Mouse (Mus musculus) hindbrain, embryonic 11.5 days (tissue): Measurements from ENCODE around the gene Acta2. TPM values are rescaled to one million over a fixed set of nuclear protein-coding genes. Genes with fewer than 3 reads are reported as not detected.
"Not testable (repeated sequence)": the region's sequence is repeated elsewhere in the genome, so short reads cannot be mapped to it uniquely, and the experiment has no call there.

Experiments used
- ATAC-seq: fragments of 200-750 bp; cut with Nextera tagmentation; 2 replicates; pipeline ENCODE4 v1.8.0; 2017; ENCODE audit warnings: mild to moderate bottlenecking, moderate TSS enrichment, moderate library complexity; ENCODE audit not compliant: low FRiP score
- DNase-seq: peaks from one replicate; pipeline ENCODE4 v3.0.0-alpha.2; 2015; ENCODE audit warnings: low spot score
- H3K27ac ChIP-seq: fragments of 300-500 bp; sonication (generic); 2 replicates; pipeline ENCODE4 v1.5.1; 2014; ENCODE audit warnings: mild to moderate bottlenecking, low read depth, low read length
- H3K27me3 ChIP-seq: fragments of 300-500 bp; sonication (generic); 2 replicates; pipeline ENCODE4 v1.6.1; 2014; ENCODE audit warnings: mild to moderate bottlenecking, low read length, moderate library complexity, mixed read lengths; ENCODE audit not compliant: control insufficient read depth, insufficient read depth
- H3K36me3 ChIP-seq: fragments of 300-500 bp; sonication (generic); 2 replicates; pipeline ENCODE4 v1.6.1; 2014; ENCODE audit warnings: mild to moderate bottlenecking, low read length, moderate library complexity, mixed read lengths; ENCODE audit not compliant: control insufficient read depth, insufficient read depth
- H3K4me1 ChIP-seq: fragments of 300-500 bp; sonication (generic); replicated peaks from 2 replicates; pipeline ENCODE4 v1.6.1; 2014; ENCODE audit warnings: low read length, mixed read lengths; ENCODE audit not compliant: control insufficient read depth, insufficient read depth
- H3K4me2 ChIP-seq: fragments of 300-500 bp; sonication (generic); replicated peaks from 2 replicates; pipeline ENCODE4 v1.6.1; 2014; ENCODE audit warnings: mild to moderate bottlenecking, low read depth, low read length
- H3K4me3 ChIP-seq: fragments of 300-500 bp; sonication (generic); 2 replicates; pipeline ENCODE4 v1.5.1; 2014; ENCODE audit warnings: low read depth, low read length
- H3K9ac ChIP-seq: fragments of 300-500 bp; sonication (generic); 2 replicates; pipeline ENCODE4 v1.6.1; 2014; ENCODE audit warnings: low read depth, low read length
- H3K9me3 ChIP-seq: fragments of 300-500 bp; sonication (generic); 2 replicates; pipeline ENCODE4 v1.6.1; 2016; ENCODE audit warnings: low read length; ENCODE audit not compliant: control insufficient read depth
- WGBS: fragments of 180-500 bp; shearing (Covaris S2); extraction: QIAGEN DNeasy Blood & Tissue Kit; methylation state at CpG from one replicate; pipeline ENCODE4 v1.1.7; 2014; 5-methylcytosine and 5-hydroxymethylcytosine counted together
- polyA plus RNA-seq: library from polyadenylated mRNA; unstranded; fragments of >200 nt; fragmentation: Nextera tagmentation; extraction: Ambion mirVana; gene quantifications from 2 replicates; pipeline ENCODE4 v1.2.1, GENCODE M21; 2014

The Acta2 gene
- polyA plus RNA-seq, 1 experiment from 2014 or later, result 36.8 TPM

GRCm38 (mm10) chr19:34209930-34210581 lies 45.3 kb downstream of the Acta2 start:
- Histone ChIP-seq H3K4me1 (no peaks in the 10 kb centered on the region), H3K4me3 (no peak overlapping the region), H3K9me3 (no peaks in the 10 kb centered on the region), H3K27ac (no peak overlapping the region), H3K36me3 (no peaks in the 10 kb centered on the region), H3K9ac (no peak overlapping the region), H3K27me3 (no peaks in the 10 kb centered on the region), H3K4me2 (no peak overlapping the region)
- ATAC-seq (no peak), DNase-seq (no peak)
- 77% methylated on average over 8 of the region's 8 CpGs for WGBS

GRCm38 (mm10) chr19:34209031-34209430 lies 46.4 kb downstream of the Acta2 start:
- H3K27me3 ChIP-seq, result no peaks in the 10 kb centered on the region
- H3K4me1 ChIP-seq, result no peaks in the 10 kb centered on the region
- no peak overlapping the region for H3K27ac ChIP-seq
- no peak overlapping the region for H3K9ac ChIP-seq
- no peak overlapping the region for H3K4me2 ChIP-seq
- DNase-seq (no peak), ATAC-seq (no peak)
- no peak overlapping the region for H3K4me3 ChIP-seq
- H3K9me3 ChIP-seq, result no peaks in the 10 kb centered on the region
- H3K36me3 ChIP-seq, result no peaks in the 10 kb centered on the region
- 88% methylated on average over 3 of the region's 3 CpGs for WGBS

DNA sequence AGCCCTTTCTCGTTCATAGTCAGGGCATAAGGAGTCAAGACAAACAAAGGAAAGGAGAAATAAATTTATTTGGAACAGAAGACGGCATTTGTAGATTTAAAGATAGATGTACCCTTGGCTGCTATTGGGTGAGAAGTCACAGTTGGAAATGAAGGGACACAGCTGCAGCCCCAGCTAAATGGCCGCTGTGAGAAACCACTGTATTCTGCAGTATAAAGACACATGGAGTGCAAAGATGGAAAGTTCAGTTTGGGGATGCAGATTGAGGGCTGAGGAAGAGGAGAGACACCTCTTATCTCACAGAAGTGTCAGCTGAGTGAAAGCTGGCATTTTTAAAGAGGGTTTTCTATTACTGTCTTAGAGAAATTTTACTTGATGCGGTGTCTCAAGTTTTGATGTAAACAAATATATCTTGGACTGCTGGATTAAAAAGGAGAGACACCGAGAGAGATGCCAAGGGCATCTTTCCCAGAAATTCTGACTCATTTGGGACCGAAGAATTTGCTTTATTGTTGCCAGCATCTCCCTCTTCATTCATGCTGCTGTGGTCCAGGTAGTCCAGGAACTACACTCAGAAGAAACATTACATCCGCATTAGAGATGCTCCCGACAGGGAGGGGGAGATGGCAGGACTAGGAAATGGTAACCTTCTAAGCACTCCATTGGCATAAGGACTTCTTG lies 48.5 kb downstream of the Acta2 start:
- H3K4me2 ChIP-seq, result no peak overlapping the region
- H3K4me1 ChIP-seq, result no peaks in the 10 kb centered on the region
- no peak for ATAC-seq
- no peaks in the 10 kb centered on the region for H3K9me3 ChIP-seq
- no peak overlapping the region for H3K4me3 ChIP-seq
- no peak overlapping the region for H3K9ac ChIP-seq
- no peak overlapping the region for H3K27ac ChIP-seq
- no peaks in the 10 kb centered on the region for H3K36me3 ChIP-seq
- WGBS, result 89% methylated on average over 8 of the region's 8 CpGs
- no peak for DNase-seq
- H3K27me3 ChIP-seq, result no peaks in the 10 kb centered on the region

- H3K4me1 ChIP-seq, H3K27me3 ChIP-seq, H3K4me3 ChIP-seq, H3K4me2 ChIP-seq, H3K27ac ChIP-seq, DNase-seq, H3K9ac ChIP-seq, H3K9me3 ChIP-seq, ATAC-seq, H3K36me3 ChIP-seq: not testable (repeated sequence)
- 91% methylated on average over 3 of the region's 4 CpGs for WGBS
Observed at GRCm38 (mm10) chr19:34206128-34206527, 49.3 kb downstream of the Acta2 start.

GRCm38 (mm10) chr19:34202668-34203067 lies 52.7 kb downstream of the Acta2 start:
- no peak for ATAC-seq
- WGBS, result 71% methylated on average over 2 of the region's 2 CpGs
- Histone ChIP-seq H3K4me3 (no peak overlapping the region), H3K27ac (no peak overlapping the region), H3K4me2 (no peak overlapping the region), H3K9ac (no peak overlapping the region), H3K36me3 (no peaks in the 10 kb centered on the region), H3K27me3 (no peaks in the 10 kb centered on the region), H3K4me1 (no peaks in the 10 kb centered on the region), H3K9me3 (no peaks in the 10 kb centered on the region)
- DNase-seq, result no peak

GRCm38 (mm10) chr19:34199488-34199887 lies 55.9 kb downstream of the Acta2 start:
- Histone ChIP-seq H3K9me3 (no peaks in the 10 kb centered on the region), H3K4me1 (no peaks in the 10 kb centered on the region), H3K9ac (no peak overlapping the region), H3K27me3 (no peaks in the 10 kb centered on the region), H3K4me2 (no peak overlapping the region), H3K4me3 (no peak overlapping the region), H3K27ac (no peak overlapping the region), H3K36me3 (no peaks in the 10 kb centered on the region)
- 73% methylated on average over 2 of the region's 2 CpGs for WGBS
- ATAC-seq (no peak), DNase-seq (no peak)

DNA sequence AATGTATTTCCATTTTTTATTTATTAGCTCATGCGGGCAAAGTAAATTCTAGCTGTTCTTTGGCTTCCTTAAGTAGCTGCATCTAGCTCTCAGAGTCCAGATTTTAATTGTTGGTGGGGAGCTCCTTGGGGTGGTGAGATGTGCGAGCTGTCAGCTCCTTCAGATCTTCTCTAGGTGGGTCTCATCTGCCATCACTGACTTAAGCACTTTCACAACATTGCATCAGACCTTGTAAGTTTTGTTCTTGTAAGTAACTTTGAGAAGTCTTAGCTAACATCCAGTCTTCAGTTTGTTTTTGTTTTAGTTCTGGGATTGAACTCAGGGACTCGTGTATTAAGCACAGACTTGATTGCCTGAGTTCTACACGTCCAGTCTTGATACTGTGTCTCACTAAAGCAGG lies 56.5 kb downstream of the Acta2 start:
- DNase-seq, result no peak
- WGBS, result 85% methylated on average over 4 of the region's 4 CpGs
- no peak overlapping the region for H3K9ac ChIP-seq
- H3K36me3 ChIP-seq, result no peaks in the 10 kb centered on the region
- no peak overlapping the region for H3K4me3 ChIP-seq
- H3K27ac ChIP-seq, result no peak overlapping the region
- no peak for ATAC-seq
- no peaks in the 10 kb centered on the region for H3K9me3 ChIP-seq
- no peaks in the 10 kb centered on the region for H3K27me3 ChIP-seq
- no peak overlapping the region for H3K4me2 ChIP-seq
- no peaks in the 10 kb centered on the region for H3K4me1 ChIP-seq

DNA sequence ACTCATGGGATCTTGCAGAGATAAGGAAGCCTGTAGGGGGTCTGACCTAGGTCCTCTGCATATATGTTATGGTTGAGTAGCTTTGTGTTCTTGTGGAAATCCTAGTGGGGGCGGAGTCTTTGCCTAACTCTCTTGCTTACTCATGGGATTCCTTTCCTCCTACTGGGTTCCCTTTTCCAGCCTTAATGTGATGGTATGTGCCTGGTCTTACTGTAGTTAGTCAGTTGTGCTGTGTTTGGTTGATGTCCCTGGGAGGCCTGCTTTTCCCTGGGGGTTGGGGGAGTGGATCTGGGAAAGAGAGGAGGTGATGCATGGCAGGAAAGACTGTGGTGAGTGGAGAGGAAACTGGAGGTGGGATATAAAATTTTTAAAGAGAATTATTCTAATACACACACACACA lies 57.3 kb downstream of the Acta2 start:
- Histone ChIP-seq H3K4me2 (no peak overlapping the region), H3K9me3 (no peaks in the 10 kb centered on the region), H3K4me3 (no peak overlapping the region), H3K9ac (no peak overlapping the region), H3K27ac (no peak overlapping the region), H3K36me3 (no peaks in the 10 kb centered on the region), H3K4me1 (no peaks in the 10 kb centered on the region), H3K27me3 (no peaks in the 10 kb centered on the region)
- DNase-seq (no peak), ATAC-seq (no peak)
- 78% methylated on average over 1 of the region's 1 CpGs for WGBS

GRCm38 (mm10) chr19:34195031-34195430 lies 60.4 kb downstream of the Acta2 start:
- 80% methylated on average over 2 of the region's 2 CpGs for WGBS
- H3K4me1 ChIP-seq, result no peaks in the 10 kb centered on the region
- H3K36me3 ChIP-seq, result no peaks in the 10 kb centered on the region
- H3K27ac ChIP-seq, result no peak overlapping the region
- 0 out of 2 replicates have a peak, but pooled peaks cover 2% of the 10 kb centered on the region for H3K27me3 ChIP-seq
- no peaks in the 10 kb centered on the region for H3K9me3 ChIP-seq
- H3K4me2 ChIP-seq, result no peak overlapping the region
- no peak overlapping the region for H3K4me3 ChIP-seq
- DNase-seq (no peak), ATAC-seq (no peak)
- H3K9ac ChIP-seq, result no peak overlapping the region
